Mouse (Mus musculus) liver, adult 2 months (tissue): ENCODE measurements at regions not wholly inside any gene's neighbourhood (a gene's known extent, or its start where the extent isn't known, plus 50 kb on each side); places are given as distances from the start of the nearest gene placed in this dataset.

Experiments
- CTCF ChIP-seq: fragments of 200-500 bp; IDR thresholded peaks from 2 replicates; pipeline ENCODE4 v1.5.1; 2011; ENCODE audit warnings: low read depth, low read length, control low read depth
- POLR2A ChIP-seq: fragments of 200-500 bp; IDR thresholded peaks from 2 replicates; pipeline ENCODE4 v1.6.1; 2011; ENCODE audit warnings: low read length, control low read depth; ENCODE audit not compliant: insufficient read depth; ENCODE audit errors: extremely low read depth

GRCm38 (mm10) chr3:78919407-78919806 lies 366.9 kb downstream of the Rapgef2 start:
- peak; percentile 75 for TF ChIP-seq CTCF
- TF ChIP-seq POLR2A: no peak
